Mouse (Mus musculus) kidney, postnatal 4 days (tissue): ENCODE results near the gene Tead2.
A peak's percentile ranks its signal among the peaks of the same experiment; 100 is the strongest.
"Not testable (repeated sequence)": the region's sequence is repeated elsewhere in the genome, so short reads cannot be mapped to it uniquely, and the experiment has no call there.

Experiments
- DNase-seq, 2 experiments: peaks; one replicate each; pipeline ENCODE4 v3.0.0; 2021; ENCODE audit warnings: mixed read lengths in 2 of 2

Tead2 gene

GRCm38 (mm10) chr7:45215673-45216441 is at the start of gene Tead2:
Gene Tead2, plus strand, starts transcription at chr7:45215753.
- peak; percentile 80 to 87 for DNase-seq

DNA sequence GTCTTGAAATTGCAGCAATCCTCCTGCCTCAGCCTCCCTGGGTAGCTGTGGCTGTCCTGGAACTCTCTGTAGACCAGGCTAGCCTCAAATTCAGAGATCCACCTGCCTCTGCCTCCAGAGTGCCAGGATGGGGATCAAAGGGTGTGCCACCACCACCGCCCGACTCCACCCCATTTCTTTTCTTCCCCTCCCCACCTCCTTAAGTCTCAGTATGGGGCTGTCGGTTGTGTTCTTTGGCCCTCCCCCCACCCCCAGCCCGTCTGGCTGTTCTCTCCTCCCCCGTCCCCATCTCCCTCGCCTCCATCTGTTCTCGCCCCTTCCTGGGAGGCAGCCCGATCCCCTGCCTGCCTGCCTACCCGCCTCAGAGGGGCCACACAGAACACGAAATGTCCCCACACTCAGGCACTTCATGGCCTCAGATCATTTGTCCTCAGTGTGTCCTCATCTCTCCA is 48.6 kb upstream of the Tead2 start:
- DNase-seq = no peak

DNA sequence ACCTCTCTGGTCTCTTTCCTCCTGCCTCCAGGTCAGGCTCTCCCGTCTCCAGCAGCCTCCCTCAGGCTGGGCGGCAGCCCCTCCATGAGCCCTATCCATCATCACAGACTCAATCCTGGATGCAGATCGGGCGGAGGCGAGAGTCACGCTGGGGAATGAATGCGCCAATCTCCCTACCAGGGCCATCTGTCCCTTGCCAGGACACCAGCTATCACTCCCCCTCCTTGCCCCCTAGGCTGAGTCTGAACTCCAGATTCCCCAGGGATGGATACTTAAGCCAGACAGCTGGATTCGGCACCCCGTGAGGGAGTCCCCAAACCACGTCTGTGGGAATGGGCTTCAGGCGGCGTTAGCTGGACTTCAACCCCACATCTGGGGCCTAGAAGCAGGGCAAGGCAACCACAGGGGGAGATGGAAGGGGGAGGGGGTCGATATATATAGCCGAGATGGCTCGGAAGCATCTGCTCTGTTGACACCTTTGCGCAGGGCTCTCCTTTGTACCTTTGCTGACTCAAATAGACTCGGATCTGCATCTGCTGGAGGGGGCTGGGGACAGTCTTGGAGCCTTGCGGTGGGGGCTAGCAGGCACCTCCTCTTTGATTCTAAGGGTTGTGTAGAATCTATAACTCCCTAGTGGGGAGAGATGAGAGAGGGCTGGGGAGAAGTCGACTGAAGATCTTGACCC is 47.6 kb upstream of the Tead2 start:
- DNase-seq = no peak

GRCm38 (mm10) chr7:45168656-45169055 is 46.9 kb upstream of the Tead2 start:
- DNase-seq = no peak

- no peak for DNase-seq
Observed at GRCm38 (mm10) chr7:45169495-45169894, 46.1 kb upstream of the Tead2 start.

- peak in 1 of 2 experiments; percentile 44 for DNase-seq
Observed at GRCm38 (mm10) chr7:45172974-45173373, 42.6 kb upstream of the Tead2 start.

DNA sequence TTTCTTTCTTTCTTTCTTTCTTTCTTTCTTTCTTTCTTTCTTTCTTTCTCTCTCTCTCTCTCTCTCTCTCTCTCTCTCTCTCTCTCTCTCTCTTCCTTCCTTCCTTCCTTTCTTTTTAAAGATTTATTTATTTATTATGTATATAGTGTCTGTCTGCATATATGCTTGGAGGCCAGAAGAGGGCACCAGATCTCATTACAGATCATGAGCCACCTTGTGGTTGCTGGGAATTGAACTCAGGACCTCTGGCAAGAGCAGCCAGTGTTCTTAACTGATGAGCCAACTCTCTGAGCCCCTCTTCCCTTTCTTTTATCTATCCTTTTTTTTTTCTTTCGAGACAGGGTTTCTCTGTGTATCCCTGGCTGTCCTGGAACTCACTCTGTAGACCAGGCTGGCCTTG is 41.8 kb upstream of the Tead2 start:
- not testable (repeated sequence) for DNase-seq

DNA sequence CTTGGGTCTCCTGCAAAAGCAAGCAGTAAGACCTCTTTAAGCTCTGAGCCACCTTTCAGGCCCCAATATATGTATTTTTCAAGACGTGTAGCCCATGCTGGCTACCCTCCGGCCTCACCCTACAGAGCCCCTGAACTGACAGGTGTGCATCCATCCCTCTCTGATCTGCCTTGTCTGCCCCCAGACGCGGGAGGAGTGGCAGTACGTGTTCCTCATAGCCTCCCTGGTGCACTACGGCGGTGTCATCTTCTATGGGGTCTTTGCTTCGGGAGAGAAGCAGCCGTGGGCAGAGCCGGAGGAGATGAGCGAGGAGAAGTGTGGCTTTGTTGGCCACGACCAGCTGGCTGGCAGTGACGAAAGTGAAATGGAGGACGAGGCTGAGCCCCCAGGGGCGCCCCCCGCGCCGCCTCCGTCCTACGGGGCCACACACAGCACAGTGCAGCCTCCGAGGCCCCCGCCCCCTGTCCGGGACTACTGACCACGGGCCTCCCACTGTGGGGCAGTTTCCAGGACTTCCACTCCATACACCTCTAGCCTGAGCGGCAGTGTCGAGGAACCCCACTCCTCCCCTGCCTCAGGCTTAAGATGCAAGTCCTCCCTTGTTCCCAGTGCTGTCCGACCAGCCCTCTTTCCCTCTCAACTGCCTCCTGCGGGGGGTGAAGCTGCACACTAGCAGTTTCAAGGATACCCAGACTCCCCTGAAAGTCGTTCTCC is 40.8 kb upstream of the Tead2 start:
- DNase-seq = no peak

- no peak for DNase-seq
Observed at GRCm38 (mm10) chr7:45175398-45175797, 40.2 kb upstream of the Tead2 start.

GRCm38 (mm10) chr7:45175929-45176328 is 39.6 kb upstream of the Tead2 start:
- DNase-seq = no peak

- DNase-seq = no peak
Observed at GRCm38 (mm10) chr7:45176356-45176755, 39.2 kb upstream of the Tead2 start.

GRCm38 (mm10) chr7:45178550-45178949 is 37.0 kb upstream of the Tead2 start:
- DNase-seq = peak in 1 of 2 experiments; percentile 38

DNA sequence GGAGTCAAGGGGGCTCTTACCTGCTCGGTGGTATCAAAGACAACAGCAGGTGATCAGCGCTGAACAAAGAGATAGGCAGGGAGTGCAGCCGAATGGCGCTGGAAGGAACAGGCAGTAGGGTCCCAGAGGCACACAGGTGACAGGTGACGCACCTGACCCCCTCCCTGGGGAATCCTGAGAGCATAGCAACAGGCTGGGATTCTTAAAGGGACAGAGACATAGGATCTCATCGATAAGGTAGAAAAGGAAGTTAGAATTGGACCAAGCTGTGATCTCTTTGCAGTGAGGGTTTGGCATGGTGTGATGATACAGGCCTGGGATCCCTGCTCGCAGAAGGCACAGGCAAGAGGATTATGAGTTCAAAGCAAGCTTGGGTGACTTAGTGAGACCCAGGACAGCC is 36.1 kb upstream of the Tead2 start, which contains the start of gene Gfy:
Gene Gfy (minus strand): TSS at position 101 of the 400 bp plus-strand sequence.
- DNase-seq = no peak

DNA sequence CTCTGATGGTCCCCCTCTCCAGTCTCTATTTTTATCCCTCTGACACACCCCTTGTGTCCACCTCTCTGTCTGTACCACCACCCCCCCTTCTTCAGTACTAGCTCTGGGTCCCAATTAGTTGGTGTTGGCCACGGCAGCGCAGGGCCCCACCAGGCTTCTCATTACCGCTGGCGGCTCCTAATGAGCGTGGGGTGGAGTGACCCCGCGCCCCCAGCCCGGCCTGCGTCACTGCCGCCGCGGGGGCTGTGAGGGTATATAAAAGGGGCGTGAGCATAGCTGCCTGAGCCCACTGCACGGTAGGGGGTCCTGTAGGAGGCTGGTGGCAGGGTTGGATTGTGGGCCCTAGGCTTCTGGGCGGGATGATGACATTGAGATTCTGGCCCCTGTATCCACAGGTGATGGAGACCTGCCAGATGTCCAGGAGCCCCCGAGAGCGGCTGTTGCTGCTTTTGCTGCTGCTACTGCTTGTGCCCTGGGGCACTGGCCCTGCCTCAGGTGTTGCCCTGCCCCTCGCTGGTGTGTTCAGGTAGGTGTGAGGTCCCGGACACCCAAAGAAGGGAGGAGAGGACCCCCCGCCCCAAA is 34.6 kb upstream of the Tead2 start, which contains the start of gene Pth2:
Gene Pth2 (plus strand): TSS at position 100 of the 582 bp plus-strand sequence.
- DNase-seq = no peak

- peak in 1 of 2 experiments; percentile 48 for DNase-seq
Observed at GRCm38 (mm10) chr7:45181540-45181939, 34.0 kb upstream of the Tead2 start.

GRCm38 (mm10) chr7:45182199-45182601 is 33.4 kb upstream of the Tead2 start:
- DNase-seq = peak; percentile 89 to 92

GRCm38 (mm10) chr7:45182606-45183005 is 32.9 kb upstream of the Tead2 start:
- no peak for DNase-seq

DNA sequence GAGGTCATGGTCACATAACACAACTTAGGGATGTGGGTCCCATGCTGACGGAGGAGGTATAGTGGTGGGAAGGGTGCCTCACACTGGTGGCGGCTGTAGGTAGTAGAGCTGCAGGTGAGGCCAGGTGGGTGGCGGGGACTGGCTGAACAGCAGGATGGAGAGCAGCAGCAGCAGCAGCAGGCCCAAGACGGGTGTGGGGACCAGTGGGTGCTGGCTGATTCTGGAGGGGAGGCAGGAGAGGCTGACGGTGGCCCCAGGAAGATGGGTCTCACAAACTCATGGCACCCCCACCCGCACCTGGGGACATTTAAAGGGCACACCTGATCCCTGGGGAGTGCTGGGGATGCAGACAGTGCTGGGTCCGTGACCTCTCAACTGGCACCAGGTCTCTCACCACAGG is 31.9 kb upstream of the Tead2 start:
- no peak for DNase-seq

DNA sequence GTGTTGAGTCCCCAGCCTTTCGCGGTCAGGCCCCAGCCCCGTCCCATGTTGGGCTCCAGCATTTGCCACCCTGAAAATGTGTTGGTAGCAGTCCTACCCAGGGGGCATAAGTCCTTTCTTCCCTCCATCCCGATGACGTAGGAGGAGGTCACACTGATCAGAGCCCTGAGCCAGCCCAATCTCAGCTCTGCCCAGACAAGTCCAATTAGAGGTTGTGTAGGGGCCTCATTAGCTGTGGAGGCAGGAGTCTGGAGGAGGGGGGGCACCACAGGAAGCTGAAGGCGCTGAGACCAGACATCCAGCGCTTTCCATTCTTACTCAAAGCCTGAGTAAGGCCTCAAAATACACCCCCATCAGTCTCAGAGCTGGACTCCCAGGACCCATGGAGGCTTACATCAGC is 29.6 kb upstream of the Tead2 start:
- DNase-seq = no peak

GRCm38 (mm10) chr7:45189600-45189999 is 26.0 kb upstream of the Tead2 start:
- DNase-seq = no peak

DNA sequence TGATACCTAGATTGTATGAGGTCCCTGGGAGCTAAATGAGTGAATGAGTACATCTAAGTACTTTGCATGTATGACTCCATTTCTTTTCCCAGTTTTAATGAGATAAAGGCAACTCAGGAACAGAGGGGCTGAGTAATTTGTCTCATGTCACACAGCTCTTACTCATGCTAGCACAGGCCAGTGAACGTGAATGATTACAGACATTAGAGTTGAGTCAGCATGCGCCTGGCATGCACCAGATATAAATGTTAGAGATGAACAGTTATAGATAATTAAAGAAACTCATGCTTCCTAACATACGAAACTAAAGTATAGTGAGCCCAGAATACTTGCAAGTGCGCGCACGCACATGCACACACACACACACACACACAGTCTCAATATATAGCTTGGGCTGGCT is 25.4 kb upstream of the Tead2 start:
- DNase-seq = no peak

DNA sequence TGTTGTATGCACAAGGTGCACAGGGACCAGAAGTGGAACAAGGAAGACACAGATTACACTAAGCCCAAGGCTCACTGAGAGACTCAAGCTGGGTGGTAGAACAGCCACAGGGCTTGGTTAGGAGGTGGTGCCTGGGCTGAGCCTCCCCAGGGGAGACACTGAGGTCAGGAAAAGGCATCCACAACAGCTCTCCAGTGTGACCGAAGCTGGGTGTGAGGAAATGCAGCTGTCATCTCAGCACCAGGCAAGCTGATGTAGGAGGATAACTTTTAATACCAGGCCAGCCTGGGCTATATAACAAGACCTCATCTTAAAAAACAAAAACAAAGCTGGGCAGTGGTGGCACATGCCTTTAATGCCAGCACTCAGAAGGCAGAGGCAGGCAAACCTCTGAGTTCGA is 24.4 kb upstream of the Tead2 start:
- peak in 1 of 2 experiments; percentile 39 for DNase-seq

- DNase-seq = peak; percentile 41 to 64
Observed at GRCm38 (mm10) chr7:45191803-45192363, 23.7 kb upstream of the Tead2 start.
